Mouse (Mus musculus) liver, adult (tissue): ENCODE data around the gene Cyp2c67.

ENCODE experiments used
- GATA4 ChIP-seq: IDR thresholded peaks from 2 replicates; pipeline ENCODE4 v1.6.1; 2014; ENCODE audit warnings: mild to moderate bottlenecking, low read length; ENCODE audit not compliant: insufficient replicate concordance

Gene Cyp2c67

DNA sequence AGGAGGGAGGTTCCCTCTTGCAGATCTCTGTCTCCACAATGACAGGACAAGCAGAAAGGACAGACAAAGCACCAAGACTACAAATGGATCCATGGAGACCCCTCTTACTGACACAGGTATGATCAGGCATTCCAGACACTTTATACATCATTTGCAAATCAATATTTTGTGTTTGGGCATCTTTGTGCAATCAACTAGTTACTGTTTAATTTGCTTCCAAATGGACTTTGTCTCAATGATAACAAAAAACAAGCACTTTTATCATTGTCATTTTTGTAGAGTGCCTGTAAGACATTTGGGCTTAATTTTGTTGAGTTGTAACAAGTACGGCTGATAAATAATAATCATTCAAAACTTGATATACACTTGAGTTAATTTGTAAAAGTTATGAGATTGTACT lies at the start of gene Cyp2c67:
Gene Cyp2c67, minus strand, starts transcription at position 114 of the 400 bp plus-strand sequence.
- peak; percentile 76 for TF ChIP-seq GATA4

DNA sequence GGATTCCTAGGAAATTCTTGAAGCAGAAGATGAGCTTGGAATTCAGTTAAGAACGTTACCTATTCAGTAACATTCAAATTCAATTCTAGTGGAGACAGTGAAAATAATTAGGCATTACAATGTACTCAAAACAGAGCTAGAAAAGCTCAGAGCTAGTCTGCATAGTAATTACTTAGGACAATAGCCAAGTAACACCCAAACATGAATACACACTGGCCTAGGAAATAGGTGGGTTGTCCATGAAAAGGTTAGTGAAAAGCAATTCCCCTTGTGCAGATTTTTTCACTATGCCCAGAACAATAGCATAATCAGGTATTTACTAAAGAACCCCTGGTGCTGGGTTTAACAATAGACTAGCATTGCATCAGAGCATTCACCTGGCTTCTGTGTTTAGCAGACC lies 3.5 kb upstream of the Cyp2c67 start:
- TF ChIP-seq GATA4 = no peak

DNA sequence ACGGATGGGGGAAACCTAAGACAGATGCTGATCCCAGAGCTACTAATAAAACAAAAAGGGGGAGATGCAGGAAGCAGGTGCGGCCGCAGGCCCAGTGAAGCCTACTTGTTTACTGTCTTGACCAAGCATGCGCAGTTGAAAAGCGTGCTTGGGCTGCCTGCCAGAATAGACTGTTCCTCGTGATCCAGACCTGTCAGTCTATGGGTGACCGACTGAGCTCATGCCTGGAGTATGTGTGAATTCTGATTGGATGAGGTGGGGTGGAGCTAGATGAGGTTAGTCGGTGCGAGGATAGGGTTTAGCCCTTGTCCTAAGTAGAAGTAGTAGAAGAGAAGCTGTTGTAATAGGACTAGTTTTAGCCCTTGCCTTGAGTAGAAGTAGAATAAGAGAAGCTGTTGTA lies 1.3 kb downstream of the Cyp2c67 start:
- TF ChIP-seq GATA4 = no peak
